Comparison of ENCODE assay signal across 9 mouse cellular contexts in genomic region chr5:24384407-24384806, GRCm38 (mm10). TPM values are rescaled to one million over a fixed set of nuclear protein-coding genes. Genes with fewer than 3 reads are reported as not detected.
A peak's percentile ranks its signal among the peaks of the same experiment; 100 is the strongest.
DNase-seq lines count a peak whose midpoint lies in the region; ATAC-seq and TF ChIP-seq lines count a peak whose summit lies in the region.
"Had no signal": no experiment of that assay in that cellular context is flagged by ENCODE, and none has a peak within 500 bp of the region (broad histone marks: within the 10 kb centered on the region; RNA-seq: fewer than 3 reads in every experiment).

No protein-coding gene starts in this region.

- DNase-seq in embryonic facial prominence, embryonic 14.5 days (ENCODE audit: low spot score): peak; percentile 41
- DNase-seq in embryonic facial prominence, embryonic 10.5 days (ENCODE audit: low spot score): no peak
- DNase-seq in midbrain, postnatal 0 days (ENCODE audit: low spot score): no peak
- no peak for DNase-seq in testis, postnatal 10 days (ENCODE audit: low spot score)

- no peak overlapping the region for H3K27ac ChIP-seq in embryonic facial prominence, embryonic 14.5 days (replicated peaks; ENCODE audit: low read depth, low read length)
- H3K27ac ChIP-seq in embryonic facial prominence, embryonic 10.5 days (replicated peaks): no peak overlapping the region
- H3K27ac ChIP-seq in midbrain, postnatal 0 days (ENCODE audit: low read depth, low read length): peak overlapping the region; percentile 84; the same call in 1 of the 2 replicates
- H3K27ac ChIP-seq in midbrain, embryonic 13.5 days: no peak overlapping the region

- no peaks in the 10 kb centered on the region for H3K9me3 ChIP-seq in embryonic facial prominence, embryonic 14.5 days (ENCODE audit: control insufficient read depth, low read length)
- H3K9me3 ChIP-seq in embryonic facial prominence, embryonic 10.5 days: no peaks in the 10 kb centered on the region
- H3K9me3 ChIP-seq in midbrain, postnatal 0 days (ENCODE audit: low read length): no peaks in the 10 kb centered on the region
- H3K9me3 ChIP-seq in midbrain, embryonic 13.5 days: no peaks in the 10 kb centered on the region

- TF ChIP-seq CTCF in midbrain, postnatal 0 days (IDR thresholded peaks at IDR 0.05): no peak

- H3K27me3 ChIP-seq in embryonic facial prominence, embryonic 14.5 days (replicated peaks; ENCODE audit: control insufficient read depth, insufficient read depth, low read length): peaks cover 41% of the 10 kb centered on the region
- peaks cover 52% of the 10 kb centered on the region for H3K27me3 ChIP-seq in embryonic facial prominence, embryonic 10.5 days (replicated peaks; ENCODE audit: low read depth, poor library complexity, severe bottlenecking)
- H3K27me3 ChIP-seq in midbrain, postnatal 0 days (ENCODE audit: insufficient read depth, low read length): 0 out of 2 replicates have a peak, but pooled peaks cover 4% of the 10 kb centered on the region
- H3K27me3 ChIP-seq in midbrain, embryonic 13.5 days: peaks cover 50% of the 10 kb centered on the region

- no peak overlapping the region for H3K4me3 ChIP-seq in embryonic facial prominence, embryonic 14.5 days (ENCODE audit: low read depth, low read length)
- H3K4me3 ChIP-seq in embryonic facial prominence, embryonic 10.5 days: no peak overlapping the region
- peak overlapping the region; percentile 48; the same call in 1 of the 2 replicates for H3K4me3 ChIP-seq in midbrain, postnatal 0 days (ENCODE audit: low read depth, low read length)
- H3K4me3 ChIP-seq in midbrain, embryonic 13.5 days (replicated peaks): no peak overlapping the region

- peaks cover 12% of the 10 kb centered on the region for H3K4me1 ChIP-seq in embryonic facial prominence, embryonic 14.5 days (ENCODE audit: control insufficient read depth, insufficient read depth, low read length)
- H3K4me1 ChIP-seq in embryonic facial prominence, embryonic 10.5 days: peaks cover 57% of the 10 kb centered on the region
- peaks cover 25% of the 10 kb centered on the region for H3K4me1 ChIP-seq in midbrain, postnatal 0 days (ENCODE audit: insufficient read depth, low read length)
- H3K4me1 ChIP-seq in midbrain, embryonic 13.5 days (replicated peaks): peaks cover 37% of the 10 kb centered on the region

- H3K4me2 ChIP-seq in embryonic facial prominence, embryonic 14.5 days (ENCODE audit: low read depth, low read length): no peak overlapping the region
- H3K4me2 ChIP-seq in midbrain, postnatal 0 days (ENCODE audit: low read depth, low read length, poor library complexity, severe bottlenecking): peak overlapping the region; percentile 75
- H3K4me2 ChIP-seq in midbrain, embryonic 13.5 days (replicated peaks): no peak overlapping the region

- H3K36me3 ChIP-seq in embryonic facial prominence, embryonic 14.5 days (ENCODE audit: control insufficient read depth, insufficient read depth, low read length): no peaks in the 10 kb centered on the region
- no peaks in the 10 kb centered on the region for H3K36me3 ChIP-seq in embryonic facial prominence, embryonic 10.5 days (replicated peaks)
- H3K36me3 ChIP-seq in midbrain, postnatal 0 days (ENCODE audit: insufficient read depth, low read length): no peaks in the 10 kb centered on the region
- no peaks in the 10 kb centered on the region for H3K36me3 ChIP-seq in midbrain, embryonic 13.5 days

- no peak for ATAC-seq in embryonic facial prominence, embryonic 14.5 days (ENCODE audit: low read depth)
- ATAC-seq in midbrain, postnatal 0 days (ENCODE audit: low FRiP score): no peak
- no peak for ATAC-seq in midbrain, embryonic 13.5 days
- peak; percentile 33 to 52; a peak in 3 of 4 replicates for ATAC-seq in hematopoietic stem cell, adult 5-6 weeks (replicated peaks in 1 of 2; ENCODE audit: insufficient read depth in 1 of 2, low FRiP score in 2 of 2, low TSS enrichment in 1 of 2, low read depth in 1 of 2, poor library complexity in 2 of 2, severe bottlenecking in 2 of 2)
- peak; percentile 33 for ATAC-seq in megakaryocyte, adult 5-6 weeks (ENCODE audit: poor library complexity, severe bottlenecking)
- ATAC-seq in erythroid progenitor cell, adult 5-6 weeks (replicated peaks; ENCODE audit: low FRiP score, poor library complexity, severe bottlenecking): no peak

- H3K9ac ChIP-seq in embryonic facial prominence, embryonic 14.5 days (ENCODE audit: low read depth, low read length): no peak overlapping the region
- no peak overlapping the region for H3K9ac ChIP-seq in midbrain, postnatal 0 days (replicated peaks; ENCODE audit: low read length, poor library complexity, severe bottlenecking)
- no peak overlapping the region for H3K9ac ChIP-seq in midbrain, embryonic 13.5 days (replicated peaks)

- WGBS in embryonic facial prominence, embryonic 14.5 days: 50% methylated on average over 6 of the region's 6 CpGs
- 72% methylated on average over 6 of the region's 6 CpGs for WGBS in embryonic facial prominence, embryonic 10.5 days
- 74% methylated on average over 6 of the region's 6 CpGs for WGBS in midbrain, postnatal 0 days
- WGBS in midbrain, embryonic 13.5 days: 75% methylated on average over 6 of the region's 6 CpGs

RNA-seq across cellular contexts. Expression of gene Atg9b, which starts 7.5 kb away (rescaled TPM):
- 0.75 and 0.81 TPM in 2 replicates for polyA plus RNA-seq in embryonic facial prominence, embryonic 14.5 days (2014; fragmentation: Nextera tagmentation; extraction: Ambion mirVana)
- polyA plus RNA-seq in embryonic facial prominence, embryonic 10.5 days (2016; fragmentation: Nextera tagmentation; extraction: Ambion mirVana): 0.69 and 0.83 TPM in 2 replicates
- total RNA-seq in midbrain, postnatal 0 days (2014; rRNA removed): 6.7 and 7.4 TPM in 2 replicates
- polyA plus RNA-seq in midbrain, postnatal 0 days (2015; fragmentation: Nextera tagmentation; extraction: Ambion mirVana): 5.3 and 7.2 TPM in 2 replicates
- 0.39 and 0.69 TPM in 2 replicates for polyA plus RNA-seq in midbrain, embryonic 13.5 days (2015; fragmentation: Nextera tagmentation; extraction: Ambion mirVana)
- total RNA-seq in hematopoietic stem cell, adult 5-6 weeks (2017): 3.8 and 5.6 TPM in 2 replicates
- total RNA-seq in megakaryocyte, adult 5-6 weeks (2015): 0.33 and 0.50 TPM in 2 replicates
- 2.2 and 2.7 TPM in 2 replicates for total RNA-seq in megakaryocyte, adult 5-6 weeks (2017)
- total RNA-seq in erythroid progenitor cell, adult 5-6 weeks (2015; ENCODE audit: low replicate concordance): not detected in 2 replicates
- total RNA-seq in erythroid progenitor cell, adult 5-6 weeks (2017; ENCODE audit: low replicate concordance): not detected in 2 replicates

RNA-seq across cellular contexts. Expression of gene Abcb8, which starts 9.1 kb away (rescaled TPM):
- 35.6 and 42.0 TPM in 2 replicates for polyA plus RNA-seq in embryonic facial prominence, embryonic 14.5 days (2014; fragmentation: Nextera tagmentation; extraction: Ambion mirVana)
- polyA plus RNA-seq in embryonic facial prominence, embryonic 10.5 days (2016; fragmentation: Nextera tagmentation; extraction: Ambion mirVana): 53.6 and 57.2 TPM in 2 replicates
- 65.8 and 71.7 TPM in 2 replicates for total RNA-seq in midbrain, postnatal 0 days (2014; rRNA removed)
- 42.4 and 51.6 TPM in 2 replicates for polyA plus RNA-seq in midbrain, postnatal 0 days (2015; fragmentation: Nextera tagmentation; extraction: Ambion mirVana)
- polyA plus RNA-seq in midbrain, embryonic 13.5 days (2015; fragmentation: Nextera tagmentation; extraction: Ambion mirVana): 50.2 and 51.5 TPM in 2 replicates
- total RNA-seq in hematopoietic stem cell, adult 5-6 weeks (2017): 8.6 and 19.1 TPM in 2 replicates
- 9.3 and 13.9 TPM in 2 replicates for total RNA-seq in megakaryocyte, adult 5-6 weeks (2015)
- 3.3 and 5.6 TPM in 2 replicates for total RNA-seq in megakaryocyte, adult 5-6 weeks (2017)
- total RNA-seq in erythroid progenitor cell, adult 5-6 weeks (2015; ENCODE audit: low replicate concordance): 11.9 TPM in 1 of 2 replicates, not detected in the other
- 1.7 and 8.0 TPM in 2 replicates for total RNA-seq in erythroid progenitor cell, adult 5-6 weeks (2017; ENCODE audit: low replicate concordance)

RNA-seq across cellular contexts. Expression of gene Nos3, which starts 19.8 kb away (rescaled TPM):
- polyA plus RNA-seq in embryonic facial prominence, embryonic 14.5 days (2014; fragmentation: Nextera tagmentation; extraction: Ambion mirVana): 7.8 and 7.9 TPM in 2 replicates
- polyA plus RNA-seq in embryonic facial prominence, embryonic 10.5 days (2016; fragmentation: Nextera tagmentation; extraction: Ambion mirVana): 7.6 and 7.7 TPM in 2 replicates
- 11.0 and 14.2 TPM in 2 replicates for total RNA-seq in midbrain, postnatal 0 days (2014; rRNA removed)
- polyA plus RNA-seq in midbrain, postnatal 0 days (2015; fragmentation: Nextera tagmentation; extraction: Ambion mirVana): 7.0 and 7.5 TPM in 2 replicates
- polyA plus RNA-seq in midbrain, embryonic 13.5 days (2015; fragmentation: Nextera tagmentation; extraction: Ambion mirVana): 7.0 and 7.8 TPM in 2 replicates
- not detected in 2 replicates for total RNA-seq in hematopoietic stem cell, adult 5-6 weeks (2017)
- total RNA-seq in megakaryocyte, adult 5-6 weeks (2015): 0.05 and 0.25 TPM in 2 replicates
- 0.16 and 0.29 TPM in 2 replicates for total RNA-seq in megakaryocyte, adult 5-6 weeks (2017)
- total RNA-seq in erythroid progenitor cell, adult 5-6 weeks (2015; ENCODE audit: low replicate concordance): not detected in 2 replicates
- not detected in 2 replicates for total RNA-seq in erythroid progenitor cell, adult 5-6 weeks (2017; ENCODE audit: low replicate concordance)

RNA-seq across cellular contexts. Expression of gene Asic3, which starts 28.8 kb away (rescaled TPM):
- 1.7 and 2.1 TPM in 2 replicates for polyA plus RNA-seq in embryonic facial prominence, embryonic 14.5 days (2014; fragmentation: Nextera tagmentation; extraction: Ambion mirVana)
- polyA plus RNA-seq in embryonic facial prominence, embryonic 10.5 days (2016; fragmentation: Nextera tagmentation; extraction: Ambion mirVana): 0.31 and 0.34 TPM in 2 replicates
- total RNA-seq in midbrain, postnatal 0 days (2014; rRNA removed): 0.05 TPM in 1 of 2 replicates, not detected in the other
- 0.29 and 0.59 TPM in 2 replicates for polyA plus RNA-seq in midbrain, postnatal 0 days (2015; fragmentation: Nextera tagmentation; extraction: Ambion mirVana)
- not detected in 2 replicates for polyA plus RNA-seq in midbrain, embryonic 13.5 days (2015; fragmentation: Nextera tagmentation; extraction: Ambion mirVana)
- total RNA-seq in hematopoietic stem cell, adult 5-6 weeks (2017): 0.19 TPM in 1 of 2 replicates, not detected in the other
- total RNA-seq in megakaryocyte, adult 5-6 weeks (2015): not detected in 2 replicates
- not detected in 2 replicates for total RNA-seq in megakaryocyte, adult 5-6 weeks (2017)
- total RNA-seq in erythroid progenitor cell, adult 5-6 weeks (2015; ENCODE audit: low replicate concordance): not detected in 2 replicates
- not detected in 2 replicates for total RNA-seq in erythroid progenitor cell, adult 5-6 weeks (2017; ENCODE audit: low replicate concordance)
- polyA plus RNA-seq: lung, embryonic 16.5 days had no signal

RNA-seq across cellular contexts. Expression of gene Kcnh2, which starts 33.0 kb away (rescaled TPM):
- polyA plus RNA-seq in embryonic facial prominence, embryonic 14.5 days (2014; fragmentation: Nextera tagmentation; extraction: Ambion mirVana): 6.7 and 7.6 TPM in 2 replicates
- polyA plus RNA-seq in embryonic facial prominence, embryonic 10.5 days (2016; fragmentation: Nextera tagmentation; extraction: Ambion mirVana): 10.9 and 13.7 TPM in 2 replicates
- total RNA-seq in midbrain, postnatal 0 days (2014; rRNA removed): 46.9 and 60.2 TPM in 2 replicates
- 10.1 and 11.1 TPM in 2 replicates for polyA plus RNA-seq in midbrain, postnatal 0 days (2015; fragmentation: Nextera tagmentation; extraction: Ambion mirVana)
- 9.0 and 10.3 TPM in 2 replicates for polyA plus RNA-seq in midbrain, embryonic 13.5 days (2015; fragmentation: Nextera tagmentation; extraction: Ambion mirVana)
- total RNA-seq in hematopoietic stem cell, adult 5-6 weeks (2017): 2.6 and 4.8 TPM in 2 replicates
- total RNA-seq in megakaryocyte, adult 5-6 weeks (2015): not detected in 2 replicates
- total RNA-seq in megakaryocyte, adult 5-6 weeks (2017): not detected in 2 replicates
- not detected in 2 replicates for total RNA-seq in erythroid progenitor cell, adult 5-6 weeks (2015; ENCODE audit: low replicate concordance)
- not detected in 2 replicates for total RNA-seq in erythroid progenitor cell, adult 5-6 weeks (2017; ENCODE audit: low replicate concordance)

Comparison
In these comparisons a context has a peak if more than half of its experiments do, and no peak if none do; other contexts are left out.
1. ATAC-seq: peak in hematopoietic stem cell, adult 5-6 weeks (2 of 2) and megakaryocyte, adult 5-6 weeks (single experiment); none in embryonic facial prominence, embryonic 14.5 days (single experiment), midbrain, postnatal 0 days (single experiment), midbrain, embryonic 13.5 days (single experiment) and erythroid progenitor cell, adult 5-6 weeks (single experiment).